Mouse (Mus musculus) cerebellum, adult 11 months (tissue): ENCODE results near the gene Mthfd1l.

ENCODE experiments used
- DNase-seq: peaks from one replicate; pipeline ENCODE4 v3.0.0; 2022

Mthfd1l gene

DNA sequence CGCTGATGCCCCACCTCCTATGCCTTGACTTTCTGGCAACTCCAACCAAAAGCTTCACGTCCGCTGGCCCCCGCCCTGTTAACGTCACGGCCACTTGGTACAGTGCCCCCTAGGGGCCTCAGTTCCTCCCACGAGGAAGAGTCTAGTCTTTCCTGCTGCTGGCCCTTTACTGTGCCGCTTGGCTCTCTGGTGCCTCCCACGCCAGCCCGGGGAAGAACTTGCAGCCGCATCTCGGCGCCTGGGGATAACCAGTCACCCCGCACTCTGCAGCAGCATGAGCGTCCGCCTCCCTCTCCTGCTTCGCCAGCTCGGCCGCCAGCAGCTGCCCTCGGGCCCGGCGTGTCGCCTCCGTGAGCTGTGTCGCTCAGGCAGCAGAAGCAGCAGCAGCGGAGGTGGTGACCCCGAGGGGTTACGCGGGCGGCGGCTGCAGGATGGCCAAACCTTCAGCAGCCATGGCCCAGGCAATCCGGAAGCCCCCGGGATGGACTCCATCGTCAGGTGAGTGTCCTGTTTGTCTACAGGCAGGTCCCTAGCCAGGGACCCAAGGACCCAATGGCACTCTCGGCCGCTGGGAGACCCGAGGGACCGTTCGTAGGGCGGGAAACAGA lies at the start of gene Mthfd1l:
TSS of gene Mthfd1l (plus strand) at position 138 of the 608 bp plus-strand sequence.
- DNase-seq: peak; percentile 88

DNA sequence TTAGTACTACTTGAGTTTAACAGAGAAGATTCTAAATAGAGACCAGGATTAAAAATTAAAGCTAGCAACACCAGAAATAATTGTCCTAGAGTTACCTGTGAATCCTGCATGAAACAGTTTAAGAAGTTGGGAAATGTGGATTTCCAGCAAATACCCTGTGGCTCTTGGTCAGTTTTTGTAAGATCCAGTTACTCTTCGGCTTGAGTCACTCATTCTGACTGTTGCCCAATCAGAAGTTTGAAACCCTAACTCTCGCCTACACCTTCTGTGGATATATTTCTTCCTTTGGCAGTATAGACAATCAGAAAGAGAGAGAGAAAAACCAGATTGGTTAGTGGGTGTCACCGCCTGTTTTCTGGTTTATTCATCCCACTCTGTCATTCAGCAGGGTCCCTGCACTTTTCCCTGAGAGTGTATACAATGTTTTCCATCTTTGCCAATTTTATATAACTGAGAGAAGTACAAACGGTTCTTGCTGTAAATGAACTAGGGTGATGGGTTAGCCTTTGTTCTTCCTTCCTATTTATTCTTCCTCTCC lies 44.8 kb upstream of the Mthfd1l start:
- DNase-seq: no peak

- no peak for DNase-seq
Measured at GRCm38 (mm10) chr10:3931831-3932230, 41.1 kb upstream of the Mthfd1l start.

- no peak for DNase-seq
Measured at GRCm38 (mm10) chr10:3933311-3933940, 39.5 kb upstream of the Mthfd1l start.

GRCm38 (mm10) chr10:3936864-3937263 lies 36.1 kb upstream of the Mthfd1l start:
- DNase-seq: no peak

GRCm38 (mm10) chr10:3939895-3940595 lies 32.9 kb upstream of the Mthfd1l start:
- DNase-seq: no peak

GRCm38 (mm10) chr10:3940596-3940975 lies 32.3 kb upstream of the Mthfd1l start:
- no peak for DNase-seq

DNA sequence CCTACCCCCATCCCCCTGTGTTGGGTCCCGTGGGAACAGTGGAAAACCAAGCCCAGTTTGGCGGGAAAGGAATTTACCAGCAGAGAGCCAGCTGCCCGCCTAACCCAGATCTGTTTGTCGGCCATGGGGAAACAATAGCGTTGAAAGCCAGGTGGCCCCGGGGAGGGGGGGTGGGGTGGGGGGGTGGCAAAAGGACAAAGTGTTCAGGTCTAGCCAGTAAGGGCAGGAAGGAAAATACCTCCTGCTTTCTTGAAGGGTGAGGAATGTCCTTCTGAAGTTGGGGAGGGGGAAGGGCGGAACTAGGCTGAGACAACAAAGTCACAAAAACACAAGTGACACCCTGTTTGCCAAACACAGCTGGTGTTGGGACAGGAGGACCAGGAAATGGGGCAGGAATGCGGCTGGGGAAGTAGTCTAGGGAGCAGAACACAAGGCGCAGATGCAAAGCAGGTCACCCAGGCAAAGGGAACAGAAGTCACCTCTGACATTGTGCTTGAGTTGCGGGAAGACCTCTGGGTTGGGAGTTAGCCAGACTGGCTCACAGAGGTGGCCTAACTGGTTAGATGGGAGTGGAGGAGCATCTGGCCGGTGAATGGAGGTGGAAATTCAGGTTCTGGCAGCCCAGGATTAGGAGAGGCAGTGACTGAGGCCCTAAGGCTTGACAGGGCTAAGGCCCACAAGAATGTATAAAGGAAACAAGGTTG lies 31.7 kb upstream of the Mthfd1l start:
- DNase-seq: no peak

DNA sequence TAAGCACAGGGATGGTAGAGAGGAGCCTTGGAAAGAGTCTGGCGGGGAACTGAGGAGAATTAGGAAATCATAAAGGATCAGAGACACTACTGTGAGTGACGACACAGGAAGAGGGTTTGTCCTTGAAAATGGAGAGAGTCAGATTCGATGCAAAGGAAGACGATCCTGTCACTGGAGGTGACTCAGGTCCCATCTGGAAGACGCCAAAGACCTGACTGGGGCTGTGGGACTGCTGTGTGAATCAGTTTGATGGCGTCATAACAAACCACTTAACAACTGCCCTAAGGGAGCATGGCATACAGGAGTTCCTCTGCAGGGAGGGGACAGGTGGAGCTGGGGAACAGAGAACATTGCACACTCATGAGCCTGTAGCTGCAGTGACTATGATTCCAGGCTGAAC lies 30.6 kb upstream of the Mthfd1l start:
- DNase-seq: no peak

- DNase-seq: peak; percentile 41
Measured at GRCm38 (mm10) chr10:3943492-3944395, 29.2 kb upstream of the Mthfd1l start.

GRCm38 (mm10) chr10:3946871-3947270 lies 26.0 kb upstream of the Mthfd1l start:
- DNase-seq: no peak

DNA sequence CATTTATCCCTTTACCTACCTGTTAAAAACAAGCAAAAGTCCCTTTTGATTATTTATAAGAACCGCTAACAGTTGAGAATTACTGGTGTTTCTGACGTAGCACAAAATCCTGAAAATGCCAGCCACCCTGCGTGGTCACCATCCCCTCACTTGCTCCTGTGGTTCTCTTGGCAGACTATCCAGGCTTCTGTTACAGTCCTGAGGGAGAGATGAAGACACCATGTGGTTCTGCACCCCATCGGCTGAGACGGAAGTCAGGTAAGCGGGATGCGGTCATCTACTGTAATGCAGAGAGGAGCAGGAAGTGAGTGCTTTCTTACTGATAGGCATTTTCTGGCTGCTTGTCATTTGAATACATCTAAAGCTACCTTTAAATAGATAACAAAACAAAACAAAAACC lies 25.6 kb upstream of the Mthfd1l start:
- DNase-seq: no peak

GRCm38 (mm10) chr10:3949306-3949705 lies 23.6 kb upstream of the Mthfd1l start:
- DNase-seq: no peak

DNA sequence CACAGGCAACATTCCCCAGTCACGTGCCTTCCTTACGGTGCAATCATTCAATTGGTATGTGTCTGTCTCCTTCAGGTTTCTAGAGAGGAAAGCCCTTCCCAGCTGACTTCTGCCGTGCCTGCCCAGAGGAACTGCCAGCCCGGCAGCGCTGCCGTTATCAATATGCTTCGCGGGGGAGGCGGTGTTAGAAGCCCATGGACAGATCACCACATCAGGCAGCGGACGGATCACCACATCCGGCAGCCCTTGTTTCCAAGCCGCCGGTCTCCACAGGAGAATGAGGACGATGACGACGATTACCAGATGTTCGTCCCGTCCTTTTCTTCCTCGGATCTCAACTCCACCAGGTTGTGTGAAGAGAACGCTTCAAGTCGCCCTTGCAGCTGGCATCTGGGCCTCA lies 16.4 kb upstream of the Mthfd1l start:
- no peak for DNase-seq

DNA sequence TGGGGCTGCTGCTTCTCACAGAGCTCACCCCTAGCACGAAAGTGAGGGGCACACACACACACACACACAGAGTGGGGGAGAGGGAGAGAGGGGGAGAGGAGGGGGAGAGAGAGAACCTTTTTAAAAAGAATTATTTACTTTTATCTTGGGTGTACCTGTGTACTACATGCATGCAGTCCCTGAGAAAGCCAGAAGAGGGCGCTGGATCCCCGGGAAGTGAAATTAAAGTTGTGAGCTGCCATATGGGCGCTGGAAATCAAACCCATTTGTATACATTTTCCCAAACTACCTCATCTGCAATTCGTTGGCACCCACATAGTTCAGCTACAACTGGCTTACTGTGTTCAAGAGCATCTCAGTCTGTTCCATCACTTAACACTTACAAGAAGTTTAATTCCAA lies 14.3 kb upstream of the Mthfd1l start:
- no peak for DNase-seq

GRCm38 (mm10) chr10:3969026-3969425 lies 3.9 kb upstream of the Mthfd1l start:
- no peak for DNase-seq

- DNase-seq: no peak
Measured at GRCm38 (mm10) chr10:3972237-3972636, 681 bp upstream of the Mthfd1l start.

DNA sequence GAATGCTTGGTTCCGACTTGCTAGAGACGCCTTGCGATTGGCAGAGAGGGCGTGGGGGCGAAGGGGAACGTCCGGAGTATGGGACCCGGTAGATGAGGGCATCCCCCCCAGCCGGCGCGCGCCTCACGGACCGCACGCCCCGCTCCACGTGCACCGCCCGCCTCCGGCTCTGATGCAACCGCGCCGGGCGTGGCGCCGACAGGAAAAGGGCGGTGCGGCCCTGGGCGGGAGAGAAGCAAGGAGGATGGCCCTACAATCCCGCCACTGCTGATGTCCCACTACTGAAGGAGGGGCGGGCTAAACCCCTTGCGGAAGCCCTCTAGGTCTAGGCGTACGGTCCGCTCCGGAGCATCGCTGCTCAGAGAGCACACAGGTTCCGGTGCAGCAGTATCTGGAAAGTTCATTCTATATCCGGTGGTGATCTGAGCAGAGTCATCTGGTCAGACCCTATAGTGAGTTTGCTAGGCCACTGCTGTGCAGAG lies 712 bp downstream of the Mthfd1l start:
- DNase-seq: peak; percentile 87

- DNase-seq: no peak
Measured at GRCm38 (mm10) chr10:3974380-3974779, 1.5 kb downstream of the Mthfd1l start.

DNA sequence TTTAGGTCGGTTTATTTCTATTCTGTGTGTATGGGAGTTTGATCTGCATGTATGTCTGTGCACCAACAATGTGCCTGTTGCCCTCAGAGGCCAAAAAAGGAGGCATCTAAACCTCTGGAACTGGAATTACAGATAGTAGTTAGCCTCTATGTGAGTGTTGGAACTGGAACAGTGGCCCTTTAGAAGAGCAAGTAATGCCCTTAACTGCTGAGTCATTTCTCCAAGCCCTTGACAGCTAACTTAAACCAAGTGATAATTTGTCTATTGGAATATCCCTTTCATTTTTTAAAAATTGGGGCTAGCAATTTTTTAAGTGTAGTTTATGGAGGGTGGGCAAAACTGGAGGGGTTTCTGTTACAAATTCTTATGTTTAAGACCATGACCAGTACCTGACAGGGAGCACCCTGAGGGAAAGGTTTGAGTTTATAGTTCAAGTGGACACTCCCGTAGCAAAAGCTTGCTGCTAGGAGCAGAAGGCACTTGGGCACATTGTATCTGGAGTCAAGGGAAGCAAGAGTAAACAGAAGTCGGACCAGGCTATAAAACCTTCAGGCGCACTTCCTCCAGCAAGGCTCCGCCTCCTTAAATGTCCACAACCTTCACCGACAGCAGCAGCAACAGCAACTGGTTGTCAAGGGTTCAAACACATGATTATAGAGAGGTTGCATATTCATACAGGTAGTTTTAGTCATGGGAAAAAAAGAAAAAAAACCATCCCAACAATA lies 3.1 kb downstream of the Mthfd1l start:
- no peak for DNase-seq

- DNase-seq: peak; percentile 32
Measured at GRCm38 (mm10) chr10:3976623-3977010, 3.7 kb downstream of the Mthfd1l start.
